Mouse (Mus musculus): ENCODE results near the gene Cfap161.

Gene Cfap161

DNA sequence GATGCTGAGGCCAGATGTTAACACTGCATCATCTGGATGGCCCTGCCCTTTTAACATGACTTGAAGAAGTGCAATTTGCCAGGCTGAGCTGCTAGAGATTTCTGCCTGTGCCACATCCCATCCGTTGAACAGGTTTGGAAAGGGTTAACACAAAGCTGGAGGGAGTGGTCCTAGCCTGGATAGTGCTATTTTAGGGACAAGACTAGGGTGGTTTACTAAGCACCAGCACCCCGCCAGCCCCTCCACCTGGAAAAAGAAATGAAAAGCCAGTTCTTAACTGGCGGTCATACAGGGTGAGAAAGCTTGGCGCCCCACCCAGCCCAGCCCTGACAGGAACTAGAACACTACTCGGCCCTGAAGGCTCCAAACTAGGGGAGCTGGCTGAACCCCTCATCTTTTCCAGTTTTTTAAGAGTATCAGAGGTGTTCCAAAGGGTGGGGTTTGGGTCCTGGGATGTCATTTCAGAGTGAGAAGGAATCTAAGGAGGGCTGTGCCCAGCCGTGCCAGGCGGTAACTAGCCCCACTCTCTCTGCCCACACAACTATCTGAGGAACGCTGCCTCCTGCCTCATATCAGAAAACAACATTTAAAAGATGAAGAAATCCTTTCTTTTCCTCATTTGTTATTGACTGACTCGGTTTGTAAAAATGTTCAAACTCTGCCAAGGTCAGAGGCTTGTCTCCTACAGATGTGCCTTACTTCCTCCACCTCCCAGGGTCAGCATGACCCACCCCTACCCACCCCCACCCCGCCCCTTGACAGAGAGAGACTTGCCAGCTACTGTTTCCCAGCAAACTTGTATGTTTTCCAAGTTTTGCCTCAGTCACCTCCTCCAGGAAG is 55.8 kb downstream of the Cfap161 start:
- DNase-seq = no peak

DNA sequence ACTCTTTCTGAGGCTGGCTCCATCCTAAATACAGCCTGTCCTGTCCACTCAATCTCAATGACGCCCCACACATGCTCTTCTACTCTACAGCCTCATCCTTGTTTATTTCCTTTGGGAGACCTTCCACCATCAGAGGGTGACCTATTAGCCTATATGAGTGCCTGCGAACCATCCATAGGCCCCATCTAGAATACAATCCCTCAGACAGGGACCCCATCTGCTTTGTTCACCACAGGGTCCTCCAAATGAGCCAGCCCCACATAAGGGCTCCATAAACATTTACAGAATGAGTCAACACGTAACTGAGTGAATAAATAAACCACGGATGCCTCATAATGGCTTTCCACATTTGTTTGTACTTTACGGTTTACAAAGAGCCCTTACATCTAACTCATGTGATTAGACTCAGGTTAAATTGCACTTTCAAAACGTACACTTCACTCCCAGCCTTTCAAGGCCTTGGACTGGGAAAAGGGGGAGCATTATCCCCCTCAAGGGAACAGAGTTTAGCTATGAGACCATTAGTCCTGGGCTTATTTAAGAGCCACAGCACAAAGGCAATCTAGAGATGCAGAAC is 56.7 kb downstream of the Cfap161 start:
- no peak for DNase-seq

DNA sequence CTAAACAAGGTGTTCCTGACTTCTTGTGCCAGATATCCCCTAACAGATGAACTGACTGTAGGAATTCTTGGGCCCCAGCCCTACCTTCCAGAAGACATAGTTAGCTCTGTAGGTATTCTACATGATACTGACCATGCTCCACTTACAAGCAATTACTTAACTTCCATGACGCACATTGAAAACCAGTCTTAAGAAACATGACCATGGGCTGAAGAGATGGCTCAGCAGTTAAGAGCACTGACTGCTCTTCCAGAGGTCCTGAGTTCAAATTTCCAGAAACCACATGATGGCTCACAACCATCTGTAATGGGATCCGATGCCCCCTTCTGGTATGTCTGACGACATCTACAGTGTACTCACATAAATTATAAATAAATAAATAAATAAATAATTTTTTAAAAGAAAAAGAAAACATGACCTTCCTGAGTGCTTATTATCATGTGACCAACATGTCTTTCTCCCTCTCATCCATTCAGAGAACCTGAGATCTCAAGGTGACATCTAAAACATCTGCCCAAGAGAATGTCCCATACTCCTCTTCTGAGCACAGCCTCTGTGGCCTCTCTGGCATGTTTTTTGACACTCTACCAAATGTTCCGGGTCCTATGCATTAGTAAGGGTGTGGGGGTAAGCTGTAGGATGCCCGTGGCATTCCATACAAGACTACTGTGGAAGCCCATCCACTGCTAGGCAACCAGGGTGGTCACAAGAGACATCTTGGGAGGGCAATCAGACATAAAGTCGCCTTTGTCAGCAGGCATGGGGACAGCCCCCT is 58.2 kb downstream of the Cfap161 start:
- DNase-seq = no peak

DNA sequence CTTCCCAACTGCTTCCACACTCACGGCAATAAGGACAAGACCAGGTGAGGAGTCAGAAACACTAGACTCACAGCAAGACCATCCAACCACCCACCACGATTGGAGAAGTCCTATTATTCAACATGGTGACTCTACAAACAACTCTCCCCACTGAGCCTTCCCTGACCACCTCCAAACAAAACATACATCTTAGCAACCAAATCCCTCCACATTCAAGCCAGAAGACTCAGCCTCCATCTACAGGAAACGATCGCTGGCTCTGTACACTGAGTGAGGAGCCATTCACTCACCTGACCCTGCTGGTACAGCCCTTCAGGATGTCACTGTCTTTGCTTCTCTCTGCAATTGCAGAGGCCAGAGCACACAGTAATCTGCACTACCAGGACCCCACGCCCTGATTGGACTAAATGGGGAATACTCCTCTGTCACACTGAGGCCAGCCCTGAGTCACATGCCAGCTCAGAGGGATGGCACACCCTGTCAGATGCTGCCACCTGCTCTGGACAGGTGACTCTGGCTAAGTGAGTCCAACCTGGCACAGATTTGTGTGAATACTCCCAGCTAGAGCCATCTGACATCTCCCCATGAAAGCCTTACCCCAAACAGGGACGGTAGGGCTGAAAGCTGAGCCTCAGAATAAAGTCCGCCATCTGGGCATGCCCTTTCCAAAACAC is 59.4 kb downstream of the Cfap161 start:
- peak; percentile 92 for DNase-seq

DNA sequence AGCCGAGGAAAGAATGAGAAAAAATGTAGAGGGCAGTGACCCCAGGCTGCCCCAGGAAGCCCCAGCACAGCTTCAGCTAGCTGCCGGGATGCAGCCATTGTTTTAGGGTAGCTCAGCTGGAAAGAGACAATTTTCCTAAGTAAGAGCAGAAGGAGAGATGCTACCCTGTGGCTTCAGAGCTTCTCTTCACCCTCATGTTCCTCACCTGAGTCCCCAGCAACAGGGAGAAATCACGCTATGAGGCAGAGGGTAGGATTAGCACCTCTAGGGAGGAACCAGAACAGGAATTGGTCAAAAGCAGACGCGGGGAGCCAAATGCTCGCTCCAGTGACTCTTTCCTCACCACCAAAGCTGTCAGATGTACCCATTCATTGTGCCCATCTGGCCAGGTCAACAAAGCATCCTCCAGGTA is 60.0 kb downstream of the Cfap161 start:
- DNase-seq = no peak

DNA sequence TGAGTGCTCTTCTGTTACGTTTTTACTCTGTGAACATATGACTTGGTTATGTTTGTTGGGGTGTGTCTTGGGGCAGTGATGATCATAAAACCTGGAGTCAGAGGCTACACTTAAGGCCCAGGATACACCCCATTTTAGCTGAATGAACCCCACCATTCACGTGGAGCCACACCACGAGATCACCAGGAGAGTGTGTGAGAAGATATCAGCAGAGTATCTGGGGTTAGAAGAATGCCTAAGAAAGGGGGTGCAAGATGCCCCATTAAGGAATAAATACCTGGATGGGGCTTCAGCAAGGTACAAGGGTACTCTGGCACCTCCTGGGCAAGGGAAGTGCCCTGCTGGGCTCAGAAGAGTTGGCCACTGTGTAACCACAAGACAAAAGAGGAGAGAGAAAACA is 60.4 kb downstream of the Cfap161 start:
- no peak for DNase-seq

DNA sequence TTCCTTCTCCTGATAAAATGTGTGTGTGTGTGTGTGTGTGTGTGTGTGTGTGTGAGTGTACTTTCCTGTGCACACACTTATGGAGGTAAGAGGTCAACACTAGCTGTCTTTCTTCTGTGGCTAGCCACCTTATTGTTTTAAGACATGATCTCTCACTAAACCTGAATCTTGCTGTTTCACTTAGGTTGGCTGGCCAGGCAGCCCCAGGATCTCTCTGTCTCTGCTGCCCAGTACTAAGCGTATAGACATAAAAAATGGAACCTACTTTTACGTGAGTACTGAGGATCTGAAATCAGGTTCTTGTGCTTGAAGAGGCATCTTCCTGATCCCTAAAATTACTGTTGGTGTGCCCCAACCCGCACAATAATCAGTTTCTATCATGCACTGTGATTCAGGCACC is 61.9 kb downstream of the Cfap161 start:
- no peak for DNase-seq

DNA sequence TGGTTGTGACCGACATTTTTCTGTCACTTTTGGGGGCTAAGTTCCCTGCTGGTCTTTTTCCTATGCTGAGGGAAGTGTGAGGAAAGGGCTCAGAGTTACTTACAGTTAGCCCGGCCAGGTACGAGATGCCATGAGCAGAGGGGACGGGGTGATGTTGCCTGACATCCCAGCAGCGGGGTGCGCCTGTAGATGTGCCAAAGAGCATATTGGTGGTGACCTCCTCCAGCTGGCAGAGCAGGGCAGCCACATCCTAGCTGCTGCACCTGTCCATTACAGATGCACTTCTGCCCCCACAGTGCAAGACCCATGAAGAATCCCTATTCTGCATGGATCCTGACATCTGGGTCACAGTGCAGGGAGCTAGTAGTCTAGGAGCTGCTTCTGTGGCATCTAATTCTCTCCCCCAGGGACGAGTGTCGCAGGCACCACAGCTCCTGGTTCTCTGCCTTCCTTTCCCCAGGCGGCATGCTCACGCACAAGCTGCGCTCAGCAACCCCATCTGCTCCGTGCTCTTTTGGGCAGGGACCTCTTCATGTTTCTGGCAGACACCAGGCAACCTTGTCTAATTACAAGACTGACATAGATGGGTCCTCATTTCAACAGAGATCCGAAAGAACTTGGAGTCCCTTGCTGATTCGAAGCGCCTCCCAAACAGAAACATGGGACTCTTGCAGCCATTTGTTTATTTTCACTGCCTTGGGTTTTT is 62.6 kb downstream of the Cfap161 start:
- peak; percentile 88 for DNase-seq

- DNase-seq = no peak
Observed at GRCm38 (mm10) chr7:83731297-83731696, 63.4 kb downstream of the Cfap161 start.

DNA sequence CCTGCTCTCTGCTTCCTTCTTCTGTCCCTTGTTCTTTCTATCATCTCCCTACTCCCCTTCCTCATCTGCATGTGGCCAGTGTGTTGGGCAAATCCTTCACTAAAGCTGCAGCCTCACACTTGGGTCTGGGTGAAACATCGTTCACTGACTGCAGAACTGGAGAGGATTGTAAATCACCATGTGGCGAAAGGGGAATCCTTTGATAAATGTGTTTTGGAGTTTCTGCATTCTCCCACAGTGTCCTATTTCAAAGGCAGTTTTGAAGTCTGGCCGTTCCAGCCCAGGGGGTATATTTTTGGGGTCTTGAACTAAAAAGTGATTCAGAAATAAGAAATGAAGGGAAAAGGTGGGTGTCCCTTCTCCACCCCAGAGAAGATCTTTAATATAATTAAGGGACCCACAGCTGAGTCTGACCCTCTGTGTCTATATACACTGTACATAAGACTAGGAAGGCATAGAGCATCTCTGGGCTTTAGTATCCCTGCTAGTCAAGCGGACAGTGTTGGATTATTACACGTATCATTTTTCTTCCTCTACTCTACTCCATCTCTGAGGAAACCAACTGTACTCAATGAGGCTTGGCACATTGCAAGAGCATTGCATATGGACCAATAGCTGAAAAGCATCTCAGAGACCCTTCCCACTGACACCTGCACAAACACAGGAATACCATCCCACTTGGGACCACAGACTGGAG is 67.6 kb downstream of the Cfap161 start:
- no peak for DNase-seq

DNA sequence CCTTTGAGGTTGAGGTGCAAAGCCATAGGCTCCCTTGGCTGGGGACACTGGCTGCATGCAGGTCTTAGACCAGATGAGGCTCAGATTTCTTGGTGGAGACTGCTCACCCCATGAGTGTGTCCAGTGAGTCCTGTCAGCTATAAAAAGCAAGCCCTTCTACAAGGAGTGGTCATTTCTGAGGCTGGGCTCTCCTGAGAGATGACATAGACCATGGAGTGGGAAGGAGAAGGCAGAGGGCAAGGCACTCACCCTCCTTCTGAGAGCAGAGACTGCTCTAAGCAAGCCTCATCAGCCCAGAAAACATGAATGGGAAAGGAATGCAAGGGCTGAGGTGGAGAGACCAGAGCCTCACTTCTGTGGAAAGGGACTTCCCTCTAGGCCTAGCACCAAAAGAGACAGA is 68.9 kb downstream of the Cfap161 start:
- DNase-seq = no peak

DNA sequence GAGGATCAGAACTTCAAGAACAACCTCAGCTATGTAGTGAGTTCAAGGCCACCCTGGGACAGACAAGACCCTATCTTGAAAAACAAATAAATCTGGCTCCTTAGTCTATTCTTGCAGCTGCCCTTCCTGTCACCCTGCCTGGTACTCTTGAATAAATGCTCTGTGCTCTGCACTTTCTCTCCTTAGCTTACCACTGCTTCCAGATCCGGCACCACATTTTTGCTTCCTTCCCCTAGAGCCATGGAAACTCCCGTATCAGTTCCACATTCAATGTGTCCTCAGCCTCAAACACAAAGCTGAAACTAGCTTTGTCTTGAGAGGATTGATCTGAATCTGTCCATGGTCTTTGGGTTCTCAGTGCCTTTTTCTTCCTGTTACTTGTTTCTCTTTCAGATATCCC is 70.1 kb downstream of the Cfap161 start:
- no peak for DNase-seq

Data from cerebellum, adult 11 months (tissue).